Mouse (Mus musculus) liver, adult 2 months (tissue): ENCODE measurements at regions not wholly inside any gene's neighbourhood (a gene's known extent, or its start where the extent isn't known, plus 50 kb on each side); places are given as distances from the start of the nearest gene placed in this dataset.

Experiments
- CTCF ChIP-seq: fragments of 200-500 bp; IDR thresholded peaks from 2 replicates; pipeline ENCODE4 v1.5.1; 2011; ENCODE audit warnings: low read depth, low read length, control low read depth
- POLR2A ChIP-seq: fragments of 200-500 bp; IDR thresholded peaks from 2 replicates; pipeline ENCODE4 v1.6.1; 2011; ENCODE audit warnings: low read length, control low read depth; ENCODE audit not compliant: insufficient read depth; ENCODE audit errors: extremely low read depth

DNA sequence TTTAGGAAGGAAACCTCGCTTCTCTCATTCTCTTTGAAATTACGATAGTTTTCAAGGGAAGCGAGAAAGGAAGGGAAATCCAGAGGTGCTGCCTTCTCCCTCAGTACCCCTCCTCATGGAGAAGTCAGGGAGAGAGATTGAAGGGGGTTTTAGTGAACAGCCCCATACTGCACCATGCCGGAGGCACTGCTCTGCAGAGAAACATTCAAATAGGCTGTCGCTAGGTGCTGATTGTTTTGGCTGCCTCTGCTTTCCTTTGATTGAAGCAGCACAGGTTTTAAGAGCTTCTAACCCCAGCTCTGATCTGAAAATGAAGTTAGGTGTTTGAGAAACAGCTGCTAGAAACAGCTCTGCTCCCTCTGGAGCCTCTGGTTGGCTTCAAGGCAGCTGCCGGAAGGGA is 610.5 kb upstream of the Got2 start:
- no peak for TF ChIP-seq POLR2A
- no peak for TF ChIP-seq CTCF
